16 mouse cellular contexts compared by ENCODE assay signal in the genomic region with DNA sequence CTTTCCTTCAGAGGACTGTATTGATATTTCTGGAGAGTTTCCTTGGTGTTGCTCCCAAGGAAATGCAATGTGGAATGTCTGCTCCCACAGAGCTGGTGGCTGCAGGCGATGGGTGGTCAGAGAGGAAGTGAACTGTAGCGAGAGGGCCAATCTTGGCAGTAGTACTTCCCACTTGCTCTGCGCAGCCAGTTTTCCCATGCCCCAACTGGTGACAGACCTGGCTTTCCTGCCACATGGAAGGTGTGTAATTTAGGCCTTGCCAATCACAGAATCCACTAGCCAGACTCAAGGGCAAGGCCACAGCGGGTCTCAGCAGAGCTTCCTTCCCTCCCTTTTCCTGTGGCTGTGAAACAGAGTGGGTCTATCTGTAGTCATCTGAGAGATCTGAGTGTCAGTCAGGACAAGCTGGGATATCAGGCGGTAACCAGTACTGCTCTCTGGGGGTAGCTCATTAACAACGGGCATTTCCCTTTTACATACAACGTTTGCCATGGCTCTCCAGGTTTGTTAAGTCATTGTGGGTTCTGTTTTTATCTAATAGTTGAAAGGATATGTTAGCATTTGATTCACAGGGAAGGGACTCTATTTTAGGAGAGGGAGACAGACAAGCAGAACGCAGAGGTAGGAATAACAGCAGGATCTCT.
A peak's percentile ranks its signal among the peaks of the same experiment; 100 is the strongest.
DNase-seq lines count a peak whose midpoint lies in the region; ATAC-seq and TF ChIP-seq lines count a peak whose summit lies in the region.
"Had no signal": no experiment of that assay in that cellular context is flagged by ENCODE, and none has a peak within 500 bp of the region (broad histone marks: within the 10 kb centered on the region; RNA-seq: fewer than 3 reads in every experiment).

No protein-coding gene starts in this region.

- no peak for TF ChIP-seq CTCF in MEL (IDR thresholded peaks at IDR 0.05 in 2 of 3, conservative IDR thresholded peaks at IDR 0.05 in 1 of 3; ENCODE audit: control insufficient read depth in 1 of 3, insufficient read depth in 1 of 3, low read depth in 2 of 3, low read length in 3 of 3, poor library complexity in 1 of 3, severe bottlenecking in 1 of 3)
- no peak for TF ChIP-seq CTCF in cerebellum, adult 2 months (IDR thresholded peaks at IDR 0.05; ENCODE audit: borderline replicate concordance, insufficient read depth, low read depth, low read length)
- TF ChIP-seq CTCF in forebrain, postnatal 0 days (IDR thresholded peaks at IDR 0.05; ENCODE audit: low read depth), result no peak

- no peak for ATAC-seq in hindbrain, embryonic 16.5 days
- no peak for ATAC-seq in hindbrain, embryonic 14.5 days (ENCODE audit: low FRiP score)
- 0 out of 2 replicates have a peak, but pooled peaks have one; percentile 29 for ATAC-seq in forebrain, postnatal 0 days
- ATAC-seq: CD4-positive, CD25-positive, alpha-beta regulatory T cell, adult 4 months; intestine, embryonic 16.5 days; liver, embryonic 12.5 days had no signal

- no peaks in the 10 kb centered on the region for H3K9me3 ChIP-seq in hindbrain, embryonic 16.5 days (ENCODE audit: control insufficient read depth, low read length)
- H3K9me3 ChIP-seq in hindbrain, embryonic 14.5 days (ENCODE audit: control insufficient read depth, low read length), result no peaks in the 10 kb centered on the region
- no peaks in the 10 kb centered on the region for H3K9me3 ChIP-seq in MEL (replicated peaks; ENCODE audit: insufficient read depth, low read length)
- no peaks in the 10 kb centered on the region for H3K9me3 ChIP-seq in forebrain, postnatal 0 days (ENCODE audit: low read length)
- H3K9me3 ChIP-seq: liver, embryonic 12.5 days; midbrain, embryonic 12.5 days; stomach, embryonic 15.5 days had no signal

- WGBS in hindbrain, embryonic 16.5 days, result 47% methylated on average over 8 of the region's 8 CpGs
- WGBS in hindbrain, embryonic 14.5 days, result 63% methylated on average over 8 of the region's 8 CpGs
- WGBS in cerebellum, adult 2 months, result 24% methylated on average over 8 of the region's 8 CpGs
- WGBS in forebrain, postnatal 0 days, result 55% methylated on average over 8 of the region's 8 CpGs

- TF ChIP-seq POLR2A in MEL (IDR thresholded peaks at IDR 0.05; ENCODE audit: control insufficient read depth in 1 of 2, insufficient read depth in 1 of 2, low read depth in 1 of 2, low read length in 2 of 2, poor library complexity in 1 of 2), result no peak
- no peak for TF ChIP-seq POLR2A in cerebellum, adult 2 months (IDR thresholded peaks at IDR 0.05; ENCODE audit: borderline replicate concordance, insufficient read depth, low read length)

- no peaks in the 10 kb centered on the region for H3K27me3 ChIP-seq in hindbrain, embryonic 16.5 days (replicated peaks; ENCODE audit: control insufficient read depth, insufficient read depth, low read length)
- H3K27me3 ChIP-seq in hindbrain, embryonic 14.5 days (ENCODE audit: control insufficient read depth, insufficient read depth, low read length), result no peaks in the 10 kb centered on the region
- H3K27me3 ChIP-seq in MEL (ENCODE audit: control insufficient read depth in 1 of 2, insufficient read depth in 2 of 2, low read length in 2 of 2), result peaks cover 0 to 1% of the 10 kb centered on the region in 2 experiments; a peak in 1 of 4 replicates
- H3K27me3 ChIP-seq in cerebellum, adult 2 months (ENCODE audit: control insufficient read depth, insufficient read depth, low read length), result no peaks in the 10 kb centered on the region
- H3K27me3 ChIP-seq in forebrain, postnatal 0 days (ENCODE audit: insufficient read depth, low read length), result no peaks in the 10 kb centered on the region
- H3K27me3 ChIP-seq: liver, embryonic 12.5 days; midbrain, embryonic 12.5 days; stomach, embryonic 15.5 days had no signal

- TF ChIP-seq EP300 in MEL (IDR thresholded peaks at IDR 0.05; ENCODE audit: low read depth in 1 of 2, low read length in 2 of 2), result no peak

- peaks cover 24% of the 10 kb centered on the region for H3K4me1 ChIP-seq in hindbrain, embryonic 16.5 days (ENCODE audit: control insufficient read depth, insufficient read depth, low read depth, low read length)
- peaks cover 16% of the 10 kb centered on the region for H3K4me1 ChIP-seq in hindbrain, embryonic 14.5 days (replicated peaks; ENCODE audit: control insufficient read depth, insufficient read depth, low read length)
- peaks cover 0 to 6% of the 10 kb centered on the region in 2 experiments; a peak in 3 of 4 replicates for H3K4me1 ChIP-seq in MEL (ENCODE audit: control insufficient read depth in 1 of 2, insufficient read depth in 2 of 2, low read length in 2 of 2)
- peaks cover 26% of the 10 kb centered on the region for H3K4me1 ChIP-seq in cerebellum, adult 2 months (ENCODE audit: control insufficient read depth, insufficient read depth, low read length)
- H3K4me1 ChIP-seq in forebrain, postnatal 0 days (ENCODE audit: insufficient read depth), result 0 out of 2 replicates have a peak, but pooled peaks cover 10% of the 10 kb centered on the region

- no peak overlapping the region for H3K4me3 ChIP-seq in hindbrain, embryonic 16.5 days (ENCODE audit: low read length)
- no peak overlapping the region for H3K4me3 ChIP-seq in hindbrain, embryonic 14.5 days (replicated peaks; ENCODE audit: low read length)
- no peak overlapping the region for H3K4me3 ChIP-seq in MEL (ENCODE audit: control insufficient read depth in 1 of 2, insufficient read depth in 1 of 2, low read depth in 2 of 2, low read length in 2 of 2)
- H3K4me3 ChIP-seq in cerebellum, adult 2 months (replicated peaks; ENCODE audit: insufficient read depth, low read depth, low read length), result no peak overlapping the region
- no peak overlapping the region for H3K4me3 ChIP-seq in forebrain, postnatal 0 days (ENCODE audit: low read depth, low read length)
- H3K4me3 ChIP-seq: heart, adult 2 months; liver, embryonic 12.5 days; midbrain, embryonic 12.5 days; stomach, embryonic 15.5 days had no signal

- no peaks in the 10 kb centered on the region for H3K36me3 ChIP-seq in hindbrain, embryonic 16.5 days (ENCODE audit: control insufficient read depth, insufficient read depth, low read length)
- no peaks in the 10 kb centered on the region for H3K36me3 ChIP-seq in hindbrain, embryonic 14.5 days (replicated peaks; ENCODE audit: control insufficient read depth, insufficient read depth)
- H3K36me3 ChIP-seq in MEL (ENCODE audit: control insufficient read depth in 1 of 2, insufficient read depth in 2 of 2, low read length in 2 of 2), result no peaks in the 10 kb centered on the region
- no peaks in the 10 kb centered on the region for H3K36me3 ChIP-seq in forebrain, postnatal 0 days (ENCODE audit: insufficient read depth)
- H3K36me3 ChIP-seq: liver, embryonic 12.5 days; midbrain, embryonic 12.5 days; stomach, embryonic 15.5 days had no signal

- no peaks in the 10 kb centered on the region for H3K79me2 ChIP-seq in MEL (ENCODE audit: control insufficient read depth, insufficient read depth, low read length, poor library complexity)

- no peak overlapping the region for H3K9ac ChIP-seq in hindbrain, embryonic 16.5 days (ENCODE audit: low read depth, low read length)
- no peak overlapping the region for H3K9ac ChIP-seq in hindbrain, embryonic 14.5 days
- no peak overlapping the region for H3K9ac ChIP-seq in MEL (ENCODE audit: control insufficient read depth, low read depth, low read length, poor library complexity, severe bottlenecking)
- no peak overlapping the region for H3K9ac ChIP-seq in forebrain, postnatal 0 days
- H3K9ac ChIP-seq: liver, embryonic 12.5 days; stomach, embryonic 15.5 days had no signal

- TF ChIP-seq RAD21 in MEL (IDR thresholded peaks at IDR 0.05; ENCODE audit: low read depth, low read length), result no peak

- no peak for DNase-seq in hindbrain, embryonic 14.5 days (ENCODE audit: low spot score)
- peak; percentile 9 for DNase-seq in MEL (ENCODE audit: low read depth, low spot score)
- peak; percentile 52 to 72 for DNase-seq in cerebellum, adult 2 months
- no peak for DNase-seq in forebrain, postnatal 0 days
- no peak for DNase-seq in layer of hippocampus, postnatal 14 days (ENCODE audit: low spot score in 2 of 2)
- DNase-seq in spleen, postnatal 10 days (ENCODE audit: low spot score in 2 of 2), result no peak
- DNase-seq in lung, postnatal 25 days (ENCODE audit: low spot score), result no peak
- DNase-seq: heart, adult 2 months; layer of hippocampus, adult 9-11 months; thymus, postnatal 14 days had no signal

- no peak overlapping the region for H3K4me2 ChIP-seq in hindbrain, embryonic 16.5 days (ENCODE audit: low read length)
- H3K4me2 ChIP-seq in hindbrain, embryonic 14.5 days (replicated peaks), result no peak overlapping the region
- no peak overlapping the region for H3K4me2 ChIP-seq in forebrain, postnatal 0 days (ENCODE audit: low read depth)
- H3K4me2 ChIP-seq: liver, embryonic 12.5 days; stomach, embryonic 15.5 days had no signal

- H3K27ac ChIP-seq in hindbrain, embryonic 16.5 days (ENCODE audit: low read depth, low read length), result 0 out of 2 replicates have a peak overlapping the region, but pooled peaks have one; percentile 23
- H3K27ac ChIP-seq in hindbrain, embryonic 14.5 days, result no peak overlapping the region
- H3K27ac ChIP-seq in MEL (ENCODE audit: control insufficient read depth, low read depth, low read length), result no peak overlapping the region
- H3K27ac ChIP-seq in cerebellum, adult 2 months (ENCODE audit: insufficient read depth, low read length), result peak overlapping the region; percentile 8; the same call in 1 of the 2 replicates
- no peak overlapping the region for H3K27ac ChIP-seq in forebrain, postnatal 0 days (ENCODE audit: low read depth, low read length)
- H3K27ac ChIP-seq: heart, adult 2 months; liver, embryonic 12.5 days; midbrain, embryonic 12.5 days; stomach, embryonic 15.5 days had no signal

TF ChIP-seq in MEL, 35 proteins besides CTCF, POLR2A, EP300 and RAD21:
- TF ChIP-seq KAT2A (conservative IDR thresholded peaks at IDR 0.05; ENCODE audit: low read depth, low read length) (no peak), SIN3A (IDR thresholded peaks at IDR 0.05; ENCODE audit: low read length) (no peak), E2F4 (IDR thresholded peaks at IDR 0.05; ENCODE audit: borderline replicate concordance, low read depth, low read length) (no peak), NELFE (IDR thresholded peaks at IDR 0.05; ENCODE audit: low read depth, low read length) (no peak), HCFC1 (IDR thresholded peaks at IDR 0.05; ENCODE audit: low read depth, low read length) (no peak), MYC (IDR thresholded peaks at IDR 0.05; ENCODE audit: low read depth, low read length) (no peak), MXI1 (IDR thresholded peaks at IDR 0.05; ENCODE audit: low read depth, low read length) (no peak), NRF1 (IDR thresholded peaks at IDR 0.05; ENCODE audit: insufficient read depth, low read depth, low read length, poor library complexity, severe bottlenecking) (no peak), TCF12 (IDR thresholded peaks at IDR 0.05; ENCODE audit: low read depth, low read length) (no peak), USF1 (IDR thresholded peaks at IDR 0.05; ENCODE audit: low read depth, low read length) (no peak)

Comparison
In these comparisons a context has a peak if more than half of its experiments do, and no peak if none do; other contexts are left out.
1. H3K27ac ChIP-seq: peak in hindbrain, embryonic 16.5 days (single experiment) and cerebellum, adult 2 months (single experiment); none in hindbrain, embryonic 14.5 days (single experiment), MEL (single experiment) and forebrain, postnatal 0 days (single experiment).
2. DNase-seq: peak in MEL (single experiment) and cerebellum, adult 2 months (2 of 2); none in hindbrain, embryonic 14.5 days (single experiment), forebrain, postnatal 0 days (single experiment), layer of hippocampus, postnatal 14 days (0 of 2), spleen, postnatal 10 days (0 of 2) and lung, postnatal 25 days (single experiment).